In the genomic region with DNA sequence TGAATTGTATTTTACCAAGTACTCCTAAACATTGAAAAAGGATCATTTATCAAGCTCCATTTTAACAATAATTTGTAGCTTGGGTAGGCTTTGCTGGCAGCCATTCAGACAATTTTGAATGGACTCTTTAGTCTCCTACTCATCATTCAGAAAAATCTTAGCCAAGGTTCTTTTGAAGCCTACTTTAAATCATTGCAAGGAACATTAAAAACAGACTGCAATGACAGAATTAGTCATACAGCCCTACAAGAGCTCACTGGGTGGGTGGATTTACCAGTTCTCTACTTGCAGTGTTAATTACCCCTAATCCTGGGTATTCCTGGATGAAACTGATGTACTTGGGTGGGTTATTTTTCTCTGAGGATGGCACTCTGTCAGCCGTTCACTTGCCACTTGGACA, we compare ENCODE assay signal across 16 mouse cellular contexts.
DNase-seq lines count a peak whose midpoint lies in the region; ATAC-seq lines count a peak whose summit lies in the region.
"Had no signal": no experiment of that assay in that cellular context is flagged by ENCODE, and none has a peak within 500 bp of the region (broad histone marks: within the 10 kb centered on the region; RNA-seq: fewer than 3 reads in every experiment).

No protein-coding gene starts in this region.

- peak; percentile 99 for ATAC-seq in frontal cortex, adult (ENCODE audit: low TSS enrichment)
- ATAC-seq in inflammation-experienced regulatory T-cells, adult 6 months: no peak
- ATAC-seq in megakaryocyte-erythroid progenitor cell, adult 5-6 weeks (replicated peaks; ENCODE audit: low FRiP score, low TSS enrichment, poor library complexity, severe bottlenecking): no peak
- ATAC-seq: forebrain, postnatal 0 days; intestine, postnatal 0 days had no signal

- DNase-seq in frontal cortex, postnatal 10 days (ENCODE audit: low spot score in 2 of 2): no peak
- peak; percentile 5 for DNase-seq in NIH3T3 (ENCODE audit: low read depth)
- DNase-seq in adrenal gland, postnatal 36 days: peak; percentile 6 to 44
- peak; percentile 3 for DNase-seq in right cerebral cortex, postnatal 14 days
- DNase-seq: B cell, adult 2 months; cerebellum, adult 9-10 months; forebrain, postnatal 0 days; gastrocnemius, postnatal 25 days; heart, adult 2 months; heart, postnatal 4 days; liver, embryonic 13.5 days; thymus, adult 2 months had no signal

Comparison
In these comparisons a context has a peak if more than half of its experiments do, and no peak if none do; other contexts are left out.
1. DNase-seq: peak in NIH3T3 (single experiment), adrenal gland, postnatal 36 days (2 of 2) and right cerebral cortex, postnatal 14 days (single experiment); none in frontal cortex, postnatal 10 days (0 of 2).